13 mouse cellular contexts compared by ENCODE assay signal in genomic region chr17:90906118-90907093, GRCm38 (mm10).
"Had no signal": no experiment of that assay in that cellular context is flagged by ENCODE, and none has a peak within 500 bp of the region (broad histone marks: within the 10 kb centered on the region; RNA-seq: fewer than 3 reads in every experiment).

No protein-coding gene starts in this region.

- H3K9ac ChIP-seq: kidney, embryonic 15.5 days; limb, embryonic 15.5 days; liver, embryonic 12.5 days; lung, embryonic 14.5 days; stomach, embryonic 15.5 days had no signal

- H3K4me2 ChIP-seq: kidney, embryonic 15.5 days; limb, embryonic 15.5 days; liver, embryonic 12.5 days; lung, embryonic 14.5 days; stomach, embryonic 15.5 days had no signal

- H3K4me3 ChIP-seq: kidney, embryonic 15.5 days; limb, embryonic 15.5 days; liver, embryonic 12.5 days; midbrain, embryonic 10.5 days; stomach, embryonic 15.5 days had no signal

- H3K9me3 ChIP-seq: kidney, embryonic 15.5 days; limb, embryonic 15.5 days; liver, embryonic 12.5 days; midbrain, embryonic 10.5 days; stomach, embryonic 15.5 days had no signal

- H3K4me1 ChIP-seq: kidney, embryonic 15.5 days; limb, embryonic 15.5 days; liver, embryonic 12.5 days; midbrain, embryonic 10.5 days; stomach, embryonic 15.5 days had no signal

- ATAC-seq: liver, embryonic 12.5 days had no signal

- H3K27me3 ChIP-seq: kidney, embryonic 15.5 days; limb, embryonic 15.5 days; liver, embryonic 12.5 days; stomach, embryonic 15.5 days had no signal

- DNase-seq: kidney, adult 2 months; kidney, postnatal 14 days; lung, embryonic 14.5 days; lung, postnatal 10 days; lung, postnatal 4 days; right cerebral cortex, postnatal 14 days; thymus, adult 2 months; thymus, postnatal 25 days had no signal

- H3K27ac ChIP-seq: kidney, embryonic 15.5 days; limb, embryonic 15.5 days; liver, embryonic 12.5 days; midbrain, embryonic 10.5 days; stomach, embryonic 15.5 days had no signal

- H3K36me3 ChIP-seq: kidney, embryonic 15.5 days; limb, embryonic 15.5 days; liver, embryonic 12.5 days; midbrain, embryonic 10.5 days; stomach, embryonic 15.5 days had no signal
